Mouse (Mus musculus): ENCODE measurements at regions not wholly inside any gene's neighbourhood (a gene's known extent, or its start where the extent isn't known, plus 50 kb on each side); places are given as distances from the start of the nearest gene placed in this dataset.

DNA sequence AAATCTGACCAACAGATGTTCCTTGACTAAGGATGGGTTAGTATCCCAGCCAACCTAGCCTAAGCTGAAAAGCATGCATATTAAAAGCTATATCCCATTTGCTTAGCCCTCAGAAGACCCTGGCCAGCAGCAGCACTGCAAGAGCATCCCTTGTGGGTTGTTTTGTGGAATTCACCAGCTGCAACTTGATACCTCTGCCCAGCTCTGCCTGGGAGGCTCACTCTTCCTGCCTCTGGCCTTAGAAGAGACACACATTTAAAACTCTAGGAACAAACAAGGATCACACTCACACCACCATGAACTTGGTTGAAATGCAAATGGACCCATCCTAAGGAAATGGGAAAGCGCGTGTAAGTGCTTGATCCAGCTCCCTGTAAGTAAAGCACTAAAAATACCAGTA is 107.7 kb upstream of the Arl4c start:
- in situ Hi-C loops (cut with MboI, MseI), result no loop called here

DNA sequence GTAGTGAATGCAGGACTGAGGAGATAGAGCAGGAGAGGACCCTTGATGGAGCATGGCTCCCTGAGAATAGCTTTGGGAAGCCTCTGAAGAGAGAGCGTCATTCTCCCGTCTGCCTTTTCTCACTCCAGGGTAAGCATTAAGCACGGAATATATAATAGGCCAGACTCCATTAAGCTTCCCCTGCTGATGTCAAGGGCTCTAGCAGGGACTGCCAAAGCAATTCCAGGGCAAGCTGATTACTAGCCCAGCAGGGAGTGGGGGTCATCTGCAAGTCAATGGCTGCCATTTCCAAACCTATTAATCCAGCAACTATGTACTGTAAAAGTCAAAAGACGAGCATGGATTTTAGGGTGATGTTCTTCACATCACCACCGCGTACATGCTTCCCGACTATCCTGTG is 111.2 kb upstream of the Arl4c start:
- in situ Hi-C loops (cut with MboI, MseI), result no loop called here

DNA sequence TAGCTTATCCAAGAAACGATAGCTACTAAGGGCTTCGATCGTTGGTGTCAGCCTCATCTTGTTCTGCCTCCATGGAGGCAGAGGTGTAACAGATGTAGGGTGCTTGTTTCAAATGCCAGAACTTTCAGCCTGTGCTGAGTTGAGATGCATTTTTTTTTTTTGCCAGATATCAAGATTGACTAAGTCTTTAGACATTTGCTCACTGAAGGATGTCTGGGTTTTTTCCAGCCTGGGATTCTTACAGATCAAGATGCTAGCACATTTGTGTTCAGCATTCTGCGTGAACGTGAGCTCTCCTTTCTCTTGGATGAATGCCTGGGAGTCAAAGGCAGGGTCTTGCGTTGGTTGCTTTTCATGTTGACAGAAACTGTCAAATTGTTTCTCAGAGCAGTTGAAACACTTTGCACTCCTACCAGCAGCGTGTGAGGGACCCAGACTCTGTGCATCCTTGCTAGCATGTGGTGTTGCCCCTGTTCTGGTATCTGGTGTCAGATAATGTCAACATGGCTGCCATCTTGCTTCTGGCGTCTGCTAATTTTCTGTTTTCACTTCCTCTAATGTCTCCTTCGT is 114.4 kb upstream of the Arl4c start:
- in situ Hi-C loops (cut with MboI, MseI), result no loop called here

DNA sequence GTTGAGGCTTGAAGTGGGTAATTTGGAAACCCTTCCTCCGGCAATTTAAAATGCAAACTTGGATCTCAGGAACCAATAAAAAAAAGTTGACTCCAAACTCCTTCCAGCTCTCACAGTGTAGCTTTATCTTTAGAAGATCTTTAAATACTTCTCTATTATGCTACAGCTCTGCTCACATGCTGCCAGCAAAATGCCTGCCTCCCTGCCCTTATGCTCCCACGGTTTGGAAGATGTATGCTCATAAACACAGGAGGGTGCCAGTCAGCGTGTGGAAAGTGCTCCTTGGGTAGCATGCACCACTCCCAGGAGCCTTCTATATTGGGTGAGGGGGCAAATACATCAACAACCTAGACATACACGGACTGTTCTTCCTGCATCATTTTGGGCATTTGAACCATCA is 123.2 kb upstream of the Arl4c start:
- in situ Hi-C loops (cut with MboI, MseI), result no loop called here

DNA sequence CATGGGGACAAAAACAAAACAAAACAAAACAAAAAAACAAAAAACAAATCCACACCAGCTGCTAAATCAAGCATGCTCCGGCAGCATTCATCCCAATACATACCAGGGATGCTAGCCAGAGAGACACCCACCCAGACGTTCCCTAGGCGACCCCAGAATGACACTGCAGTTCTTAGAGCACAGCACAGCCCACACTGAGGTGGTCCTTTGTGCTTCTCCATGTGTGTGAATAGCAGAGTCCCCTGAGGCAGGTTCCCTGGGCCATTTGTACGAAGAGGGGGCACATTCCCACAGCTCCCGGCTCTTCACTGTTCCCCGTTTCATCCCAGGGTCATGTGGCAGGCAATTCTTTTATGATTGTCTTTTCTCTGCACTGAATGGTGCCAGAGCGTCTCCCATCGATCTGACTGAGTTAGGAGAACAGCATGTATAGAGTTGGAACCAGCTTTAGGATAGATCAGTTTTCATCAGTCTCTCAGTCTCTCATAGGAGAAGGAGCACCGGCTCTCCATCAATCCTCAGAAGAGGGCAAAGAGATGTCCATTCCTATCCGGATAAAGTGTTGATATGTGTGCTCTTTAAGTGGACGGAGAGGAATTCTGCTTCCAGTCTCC is 136.7 kb upstream of the Arl4c start:
- in situ Hi-C loops (cut with MboI, MseI), result no loop called here

DNA sequence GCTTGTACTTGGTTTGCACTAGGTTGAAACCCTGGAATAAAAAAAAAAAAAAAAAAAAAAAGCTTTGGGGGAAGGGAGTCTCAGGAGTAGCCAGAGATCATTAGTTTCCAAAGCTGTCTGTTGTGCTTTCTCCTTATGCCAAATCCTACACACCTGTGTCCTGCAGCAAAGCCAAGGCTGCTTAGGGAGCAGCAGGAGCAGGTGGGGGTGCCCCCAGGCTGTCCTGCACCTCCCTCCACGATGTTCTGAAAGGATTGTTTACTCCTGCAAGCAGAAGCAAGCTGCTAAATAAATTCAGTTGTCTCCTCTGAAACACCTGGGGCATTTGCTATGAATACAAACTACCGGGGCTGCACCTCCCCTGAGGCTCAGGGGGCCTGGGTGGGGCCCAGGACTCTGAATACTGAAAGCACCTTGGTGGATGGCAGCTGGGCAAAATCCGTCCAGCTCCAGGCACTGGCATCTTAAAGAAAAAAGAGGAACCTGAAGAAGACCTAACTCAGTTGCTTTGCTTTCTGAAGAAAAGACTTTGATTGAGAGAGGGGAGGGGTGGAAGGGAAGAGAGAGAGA is 137.5 kb upstream of the Arl4c start:
- in situ Hi-C loops (cut with MboI, MseI), result no loop called here

DNA sequence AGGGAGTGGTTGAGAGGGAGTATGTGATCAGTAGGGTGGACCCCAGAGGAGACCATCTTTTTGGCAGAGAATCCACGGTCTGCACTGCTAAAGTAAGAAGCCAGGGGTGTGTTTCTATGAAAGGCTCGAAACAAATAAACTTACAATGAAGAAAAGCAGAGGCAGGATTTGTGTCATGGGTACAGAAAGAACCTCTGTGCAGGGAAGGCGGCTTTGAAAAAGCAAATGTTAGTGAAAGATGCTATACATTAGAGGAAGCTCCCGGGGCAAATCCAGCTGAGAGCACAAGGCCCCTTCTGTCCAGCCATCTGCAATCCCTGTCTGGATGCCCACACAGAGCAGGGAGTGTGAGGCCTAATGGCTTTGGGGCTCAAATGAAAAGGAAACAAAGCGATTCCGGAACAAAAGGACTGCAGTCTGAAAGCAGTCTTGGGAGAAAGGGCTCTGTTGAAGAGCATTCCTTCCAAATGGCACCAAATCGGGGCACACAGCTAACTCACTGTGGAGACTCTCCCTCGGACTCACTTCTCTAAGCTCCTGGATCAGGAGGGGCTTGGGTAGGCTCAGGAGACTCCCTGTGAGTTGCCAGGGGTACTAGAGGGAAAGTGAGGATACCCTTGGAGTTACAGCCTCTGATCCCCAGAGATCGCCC is 138.1 kb upstream of the Arl4c start:
- in situ Hi-C loops (cut with MboI, MseI), result no loop called here

DNA sequence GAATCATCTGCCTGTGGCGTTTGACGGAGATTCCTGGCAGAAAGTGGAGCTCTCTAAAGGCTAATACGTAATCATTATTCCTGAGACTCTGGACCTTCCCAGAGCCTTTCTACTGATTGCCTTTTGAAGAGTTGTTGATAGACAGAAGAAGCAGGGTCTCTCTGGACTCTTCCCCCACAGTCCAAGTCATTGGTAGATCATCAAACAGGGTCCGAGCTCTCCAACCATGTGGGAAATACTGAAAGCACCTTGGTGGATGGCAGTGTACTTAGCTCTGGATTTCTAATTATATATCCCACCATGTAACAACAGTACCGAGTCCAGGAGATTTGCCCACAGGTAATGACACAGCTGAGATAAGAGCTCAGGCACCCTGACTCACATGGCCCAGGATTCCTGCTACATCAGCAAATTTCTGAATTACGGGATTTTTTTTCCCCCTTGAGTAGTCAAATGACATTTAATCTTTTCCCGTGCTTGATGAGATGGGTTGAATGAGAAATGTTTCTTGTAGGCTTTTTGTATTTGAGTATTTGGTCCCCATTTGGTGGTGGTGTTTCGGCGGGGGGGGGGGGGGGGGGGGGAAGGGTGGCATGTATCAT is 139.1 kb upstream of the Arl4c start:
- in situ Hi-C loops (cut with MboI, MseI), result no loop called here

DNA sequence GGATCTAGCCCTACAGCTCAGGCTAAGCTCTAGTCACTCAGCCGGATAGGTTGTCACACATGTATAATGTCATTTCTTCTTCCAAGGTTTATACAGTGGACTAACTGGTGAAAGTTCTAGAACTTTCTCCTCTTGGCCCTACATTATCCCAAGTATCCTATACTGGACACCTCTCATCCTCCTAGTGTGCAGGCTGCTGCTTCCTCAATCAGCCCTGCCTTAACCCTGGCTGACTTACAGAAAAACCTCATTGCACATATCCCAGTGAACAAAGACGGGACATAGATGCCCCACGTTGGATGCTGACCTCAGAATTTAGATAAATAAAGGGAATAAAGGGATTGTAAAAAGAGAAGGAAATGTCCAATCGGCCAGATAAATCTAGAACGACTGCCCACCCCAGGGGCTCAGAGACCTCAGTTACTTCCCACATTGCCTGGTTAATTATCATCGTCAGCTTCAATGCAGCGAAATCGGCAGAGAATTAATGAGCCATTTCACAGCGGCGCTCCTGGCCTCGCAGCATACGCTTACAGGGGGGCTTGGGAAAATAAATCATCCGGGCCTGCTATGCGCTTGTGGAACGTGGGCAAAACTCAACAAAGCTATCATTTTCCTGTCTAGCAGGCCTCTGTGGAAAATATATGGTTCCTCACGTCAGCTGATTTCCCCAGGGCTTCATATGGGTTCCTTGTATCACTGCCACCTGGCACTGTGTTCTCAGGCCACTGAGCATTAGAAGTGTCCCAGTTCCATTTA is 145.5 kb upstream of the Arl4c start:
- in situ Hi-C loops (cut with MboI, MseI), result no loop called here

DNA sequence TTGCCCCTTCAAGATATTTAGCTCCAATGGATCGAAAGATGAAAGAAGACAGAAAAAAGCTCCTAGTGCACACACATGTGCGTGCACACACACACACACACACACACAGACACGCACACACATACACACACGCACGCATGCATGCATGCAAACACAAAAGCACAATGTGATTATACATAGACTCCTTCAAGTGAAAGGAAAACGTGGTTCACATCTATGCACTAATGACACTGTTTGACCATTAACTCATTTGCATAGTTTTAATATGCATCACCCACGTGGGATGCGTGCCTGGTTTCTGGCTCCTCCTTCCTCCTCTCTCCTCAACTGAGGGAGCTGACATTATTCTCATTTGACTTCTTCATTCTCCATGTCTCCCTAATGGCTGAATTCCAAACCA is 146.2 kb upstream of the Arl4c start:
- in situ Hi-C loops (cut with MboI, MseI), result no loop called here

DNA sequence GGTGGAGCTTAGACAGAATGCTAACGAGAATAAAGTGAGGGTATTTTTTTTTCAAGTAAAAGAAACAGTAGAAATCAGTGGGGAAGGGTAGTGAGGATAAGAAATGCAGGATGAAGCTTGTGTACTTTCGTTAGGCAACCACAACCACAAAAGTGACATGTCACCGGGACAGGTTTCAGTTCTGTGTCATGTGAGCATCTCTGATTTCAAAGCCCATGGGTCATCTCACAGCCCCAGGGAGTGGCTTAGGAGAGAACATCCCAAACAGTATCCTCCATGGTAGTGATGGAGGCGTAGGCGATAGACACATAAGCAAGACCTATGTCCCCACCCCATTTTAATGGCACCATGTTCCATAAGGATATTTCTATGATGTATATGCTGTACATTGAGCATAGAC is 147.4 kb upstream of the Arl4c start:
- in situ Hi-C loops (cut with MboI, MseI), result no loop called here

DNA sequence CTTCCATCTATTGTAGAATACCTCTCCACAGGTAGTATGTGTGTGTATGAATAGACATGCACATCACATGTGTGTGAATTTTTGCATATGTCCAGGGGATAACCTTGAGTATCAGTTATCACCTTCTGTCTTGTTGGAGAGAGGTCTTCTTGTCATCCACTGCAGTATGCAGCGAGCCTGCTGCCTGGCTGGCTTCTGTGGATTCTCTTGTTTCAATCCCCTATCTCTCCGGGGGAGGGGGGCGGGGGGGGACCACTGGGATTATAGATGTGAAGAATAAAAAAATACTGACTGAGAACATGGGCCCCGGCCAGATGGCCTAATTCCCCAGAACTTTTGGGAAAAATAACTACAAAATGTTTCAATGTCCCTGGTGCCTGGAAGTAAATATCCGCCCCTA is 149.9 kb upstream of the Arl4c start:
- in situ Hi-C loops (cut with MboI, MseI), result no loop called here

DNA sequence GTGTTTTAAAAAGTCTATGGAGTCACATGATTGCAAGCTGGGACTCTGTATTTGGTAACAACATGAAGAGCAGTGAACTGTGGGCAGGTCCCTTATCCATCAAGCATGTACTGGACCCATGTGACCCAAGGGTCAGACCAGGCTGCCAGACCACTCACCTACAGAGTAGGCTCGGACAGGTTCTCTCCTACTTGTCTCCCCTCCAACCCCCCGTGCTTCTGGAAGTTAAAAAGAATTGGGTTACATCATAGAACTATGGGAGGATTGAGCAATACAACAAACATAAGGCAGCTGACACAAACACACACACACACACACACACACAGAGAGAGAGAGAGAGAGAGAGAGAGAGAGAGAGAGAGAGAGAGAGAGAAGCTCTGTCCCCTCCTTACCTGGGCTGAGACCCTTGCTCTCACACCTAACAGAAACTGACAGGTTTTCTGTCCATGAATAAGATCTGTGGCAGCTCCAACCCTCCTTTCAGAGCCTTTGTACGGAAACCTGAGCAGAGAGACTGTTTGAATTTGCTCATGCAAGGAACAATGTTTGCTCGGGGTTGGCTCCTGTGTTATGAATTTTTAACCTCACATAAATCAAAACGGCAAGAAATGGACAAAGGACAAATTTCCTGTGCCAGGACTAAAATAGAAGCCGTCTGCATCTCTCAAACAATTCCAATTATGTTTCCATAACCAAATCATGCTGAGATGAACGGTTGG is 159.0 kb upstream of the Arl4c start:
- in situ Hi-C loops (cut with MboI, MseI), result no loop called here

DNA sequence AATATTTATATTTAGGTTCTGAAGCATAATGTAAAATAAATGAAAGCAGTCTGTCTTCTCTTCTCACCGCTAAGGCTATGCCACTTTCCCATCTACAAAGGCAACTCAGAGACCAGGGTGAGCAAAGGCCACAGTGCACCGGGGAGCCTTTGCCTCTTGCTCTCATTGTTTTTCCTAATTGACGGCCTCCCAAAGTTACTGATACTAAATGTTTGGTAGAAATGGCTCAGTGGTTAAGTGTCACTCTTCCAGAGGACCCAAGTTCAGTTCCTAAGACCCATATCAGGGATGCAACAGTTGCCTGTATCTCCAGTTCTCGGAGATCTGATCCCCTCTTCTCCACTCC is 159.5 kb upstream of the Arl4c start:
- in situ Hi-C loops (cut with MboI, MseI), result no loop called here

DNA sequence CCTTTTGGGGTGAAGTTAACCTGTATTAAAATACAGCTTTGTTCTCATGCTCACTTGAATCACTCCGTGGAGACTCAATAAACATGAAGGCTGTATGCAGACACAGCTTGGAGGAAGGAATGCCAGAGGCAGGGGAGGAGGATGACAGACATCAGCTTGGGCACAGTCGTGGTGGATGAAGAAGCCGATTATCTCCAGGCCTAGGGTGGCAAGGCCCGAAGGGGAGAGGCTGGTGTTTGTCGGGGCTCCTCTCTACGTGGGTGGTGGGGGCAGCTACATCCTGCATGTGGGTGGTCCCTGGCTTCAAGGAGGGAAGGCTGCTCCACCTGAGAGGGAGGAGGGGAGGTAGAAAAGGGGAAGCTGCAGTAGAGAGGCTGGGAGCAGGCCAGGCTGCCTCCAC is 163.4 kb upstream of the Arl4c start:
- in situ Hi-C loops (cut with MboI, MseI), result no loop called here

DNA sequence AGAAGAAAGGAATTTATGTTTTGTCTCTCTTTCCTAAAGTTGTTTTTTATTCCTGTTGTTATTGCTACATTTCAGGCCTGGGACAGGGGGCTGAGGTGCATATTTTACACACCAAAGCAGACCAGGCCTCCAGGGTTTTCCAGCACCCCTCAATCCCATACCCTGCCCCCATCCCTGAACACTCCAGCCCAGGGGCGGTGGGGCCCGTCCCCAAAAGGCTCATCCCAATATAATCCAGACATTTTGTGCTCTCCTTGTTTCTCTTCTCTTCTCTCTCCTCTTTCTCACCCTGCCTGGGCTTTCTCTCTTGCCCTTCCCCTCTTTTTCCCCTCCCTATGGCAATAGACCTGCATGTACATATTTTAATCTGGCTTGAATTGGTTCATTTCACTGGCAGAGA is 164.6 kb upstream of the Arl4c start:
- in situ Hi-C loops (cut with MboI, MseI), result no loop called here

DNA sequence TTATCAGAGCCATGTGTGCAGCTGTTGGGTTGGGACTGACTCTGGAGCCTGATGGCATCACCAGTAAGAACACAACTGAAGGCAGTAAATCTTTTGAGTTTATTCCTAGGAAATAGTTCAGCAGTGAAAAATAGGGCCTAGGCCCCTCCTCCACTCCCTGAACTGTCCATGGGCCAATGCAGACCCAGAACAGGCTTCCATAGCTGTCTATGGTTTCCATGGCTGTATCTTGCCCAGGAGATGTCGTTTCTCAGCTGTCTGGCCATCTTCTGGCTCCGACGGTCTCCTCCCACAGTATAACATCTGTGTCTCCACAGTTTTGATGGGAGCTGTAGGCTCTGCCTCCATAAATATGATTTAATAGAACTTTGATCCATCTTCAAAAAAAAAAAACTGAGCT is 165.1 kb upstream of the Arl4c start:
- in situ Hi-C loops (cut with MboI, MseI), result no loop called here

DNA sequence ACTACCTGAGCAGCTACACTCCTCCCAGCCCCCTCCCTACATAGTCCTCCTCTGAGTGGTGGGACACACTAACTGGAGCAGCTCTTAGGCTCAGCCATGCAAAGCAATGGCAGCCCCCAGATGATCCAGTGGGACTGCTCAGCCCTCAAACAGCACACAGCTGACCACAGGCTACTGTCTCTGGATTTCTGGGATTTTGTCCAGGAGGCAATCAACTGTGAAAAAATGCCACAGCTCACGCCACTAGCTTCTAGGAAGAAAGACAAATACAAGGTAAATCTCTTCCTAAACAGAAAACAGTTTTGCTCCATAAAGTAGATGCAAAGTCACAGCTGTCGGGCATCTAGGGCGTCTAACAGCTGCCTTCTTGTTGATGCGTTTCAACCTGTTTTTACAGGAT is 167.9 kb upstream of the Arl4c start:
- in situ Hi-C loops (cut with MboI, MseI), result loop anchor here (10.0 kb wide), 1 partner anchor 325 kb away; no protein-coding TSS in a partner anchor

DNA sequence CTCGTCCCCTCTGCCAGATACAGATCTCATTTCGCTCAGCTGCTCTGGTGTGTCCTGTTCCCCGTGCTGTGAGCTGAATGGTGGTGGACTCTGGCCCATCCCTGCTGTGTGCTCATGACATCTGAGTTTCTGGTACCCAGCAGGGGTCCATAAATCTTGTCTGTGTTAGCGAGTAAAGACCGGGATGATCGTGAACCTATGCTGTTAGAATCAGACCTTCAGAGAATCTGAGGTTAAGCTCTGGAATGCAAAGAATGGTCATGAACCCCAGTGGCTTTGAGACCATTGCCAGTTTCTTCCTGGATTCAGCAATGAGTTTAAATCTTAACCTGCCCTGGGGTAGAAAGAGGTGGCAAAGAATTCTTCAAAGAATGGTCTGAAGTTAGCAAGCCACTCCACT is 173.3 kb upstream of the Arl4c start:
- in situ Hi-C loops (cut with MboI, MseI), result loop anchor here (10.0 kb wide), 1 partner anchor 319 kb away; no protein-coding TSS in a partner anchor

DNA sequence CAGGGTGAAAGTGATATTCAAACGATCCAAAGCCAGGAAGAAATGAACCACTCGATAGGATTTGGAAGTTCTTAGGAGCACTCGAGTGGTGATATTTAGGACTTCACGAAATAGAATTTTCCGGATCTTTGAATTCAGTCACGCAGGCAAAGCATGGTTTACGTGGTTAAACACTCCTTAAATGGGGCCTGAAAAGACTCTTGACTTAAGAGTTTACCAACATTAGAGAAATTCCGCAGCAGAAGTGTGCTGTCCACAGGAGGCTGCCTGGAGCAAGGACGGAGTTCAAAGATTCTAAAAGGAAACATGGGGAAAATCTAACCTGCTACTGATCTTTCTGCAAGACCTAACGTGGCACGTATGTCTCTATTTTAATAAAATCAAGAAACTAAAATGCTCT is 175.4 kb upstream of the Arl4c start:
- in situ Hi-C loops (cut with MboI, MseI), result loop anchor here (10.0 kb wide), 1 partner anchor 317 kb away; no protein-coding TSS in a partner anchor

DNA sequence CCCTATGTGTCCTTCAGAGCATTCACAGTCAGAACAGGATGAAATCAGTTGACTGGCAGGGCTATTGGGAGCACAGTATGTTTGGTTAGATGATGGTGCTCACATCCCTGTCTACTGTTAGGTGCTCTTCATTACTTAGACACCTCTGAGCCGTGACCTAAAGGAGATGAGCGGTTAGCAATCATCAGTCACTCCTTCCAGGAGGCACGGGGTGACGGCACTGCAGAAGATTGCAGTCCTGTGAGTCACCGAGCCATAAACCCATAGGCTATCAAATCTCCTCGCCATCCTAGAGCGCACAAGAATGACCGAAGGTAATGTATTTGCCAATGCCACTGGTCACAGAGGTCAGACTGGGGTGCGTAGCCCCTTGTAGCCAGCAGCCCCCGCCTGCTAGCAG is 176.8 kb upstream of the Arl4c start:
- in situ Hi-C loops (cut with MboI, MseI), result loop anchor here (10.0 kb wide), 1 partner anchor 316 kb away; no protein-coding TSS in a partner anchor

Data from T-helper 2 cell (primary cell).